Mouse (Mus musculus): ENCODE data around the gene Snx29. TPM values are rescaled to one million over a fixed set of nuclear protein-coding genes. Genes with fewer than 3 reads are reported as not detected.

Gene Snx29
- total RNA-seq, 1 experiment, result 9.6 TPM

GRCm38 (mm10) chr16:11665869-11666268 is 343.2 kb downstream of the Snx29 start:
- Histone ChIP-seq H3K4me3 (ENCODE audit: insufficient read depth in 1 of 2, low read depth in 1 of 2, low read length in 2 of 2, poor library complexity in 1 of 2, severe bottlenecking in 1 of 2) (no peak overlapping the region), H3K27ac (ENCODE audit: insufficient read depth, low read depth, low read length, poor library complexity, severe bottlenecking) (no peak overlapping the region), H3K4me1 (ENCODE audit: control insufficient read depth in 2 of 2, insufficient read depth in 2 of 2, low read length in 2 of 2, poor library complexity in 1 of 2) (no peaks in the 10 kb centered on the region), H3K9ac (ENCODE audit: insufficient read depth, low read depth, low read length, poor library complexity, severe bottlenecking) (no peak overlapping the region), H3K9me3 (ENCODE audit: control insufficient read depth, insufficient read depth, low read depth, low read length) (no peaks in the 10 kb centered on the region), H3K36me3 (ENCODE audit: control insufficient read depth, insufficient read depth, low read length, poor library complexity, severe bottlenecking) (no peaks in the 10 kb centered on the region)
- in situ Hi-C loops (cut with MboI; ENCODE audit: low sequenced_read_pairs in 2 of 2, unreplicated experiment in 2 of 2), result no loop called here
- TF ChIP-seq CHD2 (IDR thresholded peaks at IDR 0.05; ENCODE audit: low read depth, low read length) (no peak), ZC3H11A (IDR thresholded peaks at IDR 0.05; ENCODE audit: borderline replicate concordance, low read depth, low read length) (no peak), MAFK (IDR thresholded peaks at IDR 0.05; ENCODE audit: insufficient read depth, low read depth, low read length) (no peak), HCFC1 (IDR thresholded peaks at IDR 0.05; ENCODE audit: borderline replicate concordance, insufficient read depth, low read length) (no peak), ZNF384 (IDR thresholded peaks at IDR 0.05; ENCODE audit: low read depth, low read length) (no peak)
- DNase-seq (ENCODE audit: low read depth, low spot score), result no peak

GRCm38 (mm10) chr16:11668375-11668774 is 345.7 kb downstream of the Snx29 start:
- Histone ChIP-seq H3K36me3 (ENCODE audit: control insufficient read depth, insufficient read depth, low read length, poor library complexity, severe bottlenecking) (no peaks in the 10 kb centered on the region), H3K9ac (ENCODE audit: insufficient read depth, low read depth, low read length, poor library complexity, severe bottlenecking) (no peak overlapping the region), H3K9me3 (ENCODE audit: control insufficient read depth, insufficient read depth, low read depth, low read length) (no peaks in the 10 kb centered on the region), H3K4me1 (ENCODE audit: control insufficient read depth in 2 of 2, insufficient read depth in 2 of 2, low read length in 2 of 2, poor library complexity in 1 of 2) (no peaks in the 10 kb centered on the region), H3K27ac (ENCODE audit: insufficient read depth, low read depth, low read length, poor library complexity, severe bottlenecking) (no peak overlapping the region), H3K4me3 (ENCODE audit: insufficient read depth in 1 of 2, low read depth in 1 of 2, low read length in 2 of 2, poor library complexity in 1 of 2, severe bottlenecking in 1 of 2) (no peak overlapping the region)
- DNase-seq (ENCODE audit: low read depth, low spot score), result no peak
- in situ Hi-C loops (cut with MboI; ENCODE audit: low sequenced_read_pairs in 2 of 2, unreplicated experiment in 2 of 2), result no loop called here
- TF ChIP-seq MAFK (IDR thresholded peaks at IDR 0.05; ENCODE audit: insufficient read depth, low read depth, low read length) (no peak), ZC3H11A (IDR thresholded peaks at IDR 0.05; ENCODE audit: borderline replicate concordance, low read depth, low read length) (no peak), ZNF384 (IDR thresholded peaks at IDR 0.05; ENCODE audit: low read depth, low read length) (no peak), HCFC1 (IDR thresholded peaks at IDR 0.05; ENCODE audit: borderline replicate concordance, insufficient read depth, low read length) (no peak), CHD2 (IDR thresholded peaks at IDR 0.05; ENCODE audit: low read depth, low read length) (no peak)

- TF ChIP-seq MAFK (IDR thresholded peaks at IDR 0.05; ENCODE audit: insufficient read depth, low read depth, low read length), result no peak
- TF ChIP-seq ZC3H11A (IDR thresholded peaks at IDR 0.05; ENCODE audit: borderline replicate concordance, low read depth, low read length), result no peak
- no peak for TF ChIP-seq HCFC1 (IDR thresholded peaks at IDR 0.05; ENCODE audit: borderline replicate concordance, insufficient read depth, low read length)
- no peak for TF ChIP-seq CHD2 (IDR thresholded peaks at IDR 0.05; ENCODE audit: low read depth, low read length)
- no peaks in the 10 kb centered on the region for H3K4me1 ChIP-seq (ENCODE audit: control insufficient read depth in 2 of 2, insufficient read depth in 2 of 2, low read length in 2 of 2, poor library complexity in 1 of 2)
- no peak overlapping the region for H3K27ac ChIP-seq (ENCODE audit: insufficient read depth, low read depth, low read length, poor library complexity, severe bottlenecking)
- in situ Hi-C loops (cut with MboI; ENCODE audit: low sequenced_read_pairs in 2 of 2, unreplicated experiment in 2 of 2), result no loop called here
- no peaks in the 10 kb centered on the region for H3K36me3 ChIP-seq (ENCODE audit: control insufficient read depth, insufficient read depth, low read length, poor library complexity, severe bottlenecking)
- no peak for DNase-seq (ENCODE audit: low read depth, low spot score)
- H3K4me3 ChIP-seq (ENCODE audit: insufficient read depth in 1 of 2, low read depth in 1 of 2, low read length in 2 of 2, poor library complexity in 1 of 2, severe bottlenecking in 1 of 2), result no peak overlapping the region
- H3K9ac ChIP-seq (ENCODE audit: insufficient read depth, low read depth, low read length, poor library complexity, severe bottlenecking), result no peak overlapping the region
- H3K9me3 ChIP-seq (ENCODE audit: control insufficient read depth, insufficient read depth, low read depth, low read length), result no peaks in the 10 kb centered on the region
These were observed 346.2 kb downstream of the Snx29 start for GRCm38 (mm10) chr16:11668878-11669277.

- Histone ChIP-seq H3K4me1 (ENCODE audit: control insufficient read depth in 2 of 2, insufficient read depth in 2 of 2, low read length in 2 of 2, poor library complexity in 1 of 2) (no peaks in the 10 kb centered on the region), H3K9me3 (ENCODE audit: control insufficient read depth, insufficient read depth, low read depth, low read length) (no peaks in the 10 kb centered on the region), H3K27ac (ENCODE audit: insufficient read depth, low read depth, low read length, poor library complexity, severe bottlenecking) (no peak overlapping the region), H3K9ac (ENCODE audit: insufficient read depth, low read depth, low read length, poor library complexity, severe bottlenecking) (no peak overlapping the region), H3K4me3 (ENCODE audit: insufficient read depth in 1 of 2, low read depth in 1 of 2, low read length in 2 of 2, poor library complexity in 1 of 2, severe bottlenecking in 1 of 2) (no peak overlapping the region), H3K36me3 (ENCODE audit: control insufficient read depth, insufficient read depth, low read length, poor library complexity, severe bottlenecking) (no peaks in the 10 kb centered on the region)
- DNase-seq (ENCODE audit: low read depth, low spot score), result no peak
- TF ChIP-seq ZNF384 (IDR thresholded peaks at IDR 0.05; ENCODE audit: low read depth, low read length), result no peak
- no peak for TF ChIP-seq CHD2 (IDR thresholded peaks at IDR 0.05; ENCODE audit: low read depth, low read length)
- TF ChIP-seq HCFC1 (IDR thresholded peaks at IDR 0.05; ENCODE audit: borderline replicate concordance, insufficient read depth, low read length), result no peak
- no peak for TF ChIP-seq MAFK (IDR thresholded peaks at IDR 0.05; ENCODE audit: insufficient read depth, low read depth, low read length)
- no peak for TF ChIP-seq ZC3H11A (IDR thresholded peaks at IDR 0.05; ENCODE audit: borderline replicate concordance, low read depth, low read length)
- in situ Hi-C loops (cut with MboI; ENCODE audit: low sequenced_read_pairs in 2 of 2, unreplicated experiment in 2 of 2), result no loop called here
These were observed 347.7 kb downstream of the Snx29 start for GRCm38 (mm10) chr16:11670251-11670970.
